Mouse (Mus musculus): ENCODE measurements around the gene Amn1. TPM values are rescaled to one million over a fixed set of nuclear protein-coding genes. Genes with fewer than 3 reads are reported as not detected.

The Amn1 gene
- polyA plus RNA-seq, 1 experiment from 2014 or later = 34.9 TPM

Other genes starting within 250 kb of the Amn1 start
- 119 and 121 TPM in 2 replicates for gene Sinhcaf, start 242.2 kb downstream of the Amn1 start, polyA plus RNA-seq (2015; fragmentation: Nextera tagmentation; extraction: Ambion mirVana)
- gene Dennd5b, start 87.0 kb downstream of the Amn1 start, polyA plus RNA-seq (2015; fragmentation: Nextera tagmentation; extraction: Ambion mirVana) = 7.4 and 7.7 TPM in 2 replicates
- not detected in 2 replicates for gene Gm10203, start 58.5 kb downstream of the Amn1 start, polyA plus RNA-seq (2015; fragmentation: Nextera tagmentation; extraction: Ambion mirVana)
- gene Etfbkmt, start 48.9 kb downstream of the Amn1 start, polyA plus RNA-seq (2015; fragmentation: Nextera tagmentation; extraction: Ambion mirVana) = 13.7 and 21.2 TPM in 2 replicates
- gene Resf1, start 120.7 kb upstream of the Amn1 start, polyA plus RNA-seq (2015; fragmentation: Nextera tagmentation; extraction: Ambion mirVana) = 52.8 and 59.2 TPM in 2 replicates
- 3.3 and 3.7 TPM in 2 replicates for gene Bicd1, start 220.2 kb upstream of the Amn1 start, polyA plus RNA-seq (2015; fragmentation: Nextera tagmentation; extraction: Ambion mirVana)

Data from embryonic facial prominence, embryonic 13.5 days (tissue).